ENCODE assay signal across 8 mouse cellular contexts in the genomic region with DNA sequence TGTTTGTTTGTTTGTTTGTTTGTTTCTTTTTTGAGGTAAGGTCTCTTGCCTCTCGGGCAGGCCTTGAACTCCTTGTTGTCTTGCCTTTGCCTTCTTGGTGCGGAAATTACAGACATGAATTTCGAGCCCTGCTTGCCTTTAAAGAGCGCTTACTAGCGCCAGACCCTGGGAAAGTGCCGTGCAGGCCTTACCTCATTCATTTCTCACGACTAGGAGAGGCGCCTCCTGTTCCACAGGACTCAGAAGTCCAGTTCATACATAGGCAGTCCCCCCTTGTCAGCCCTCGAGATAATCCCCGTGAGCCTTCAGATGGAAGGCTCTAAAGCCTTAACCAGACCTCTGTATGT. TPM values are rescaled to one million over a fixed set of nuclear protein-coding genes. Genes with fewer than 3 reads are reported as not detected.
DNase-seq lines count a peak whose midpoint lies in the region; ATAC-seq lines count a peak whose summit lies in the region.

No protein-coding gene starts in this region.

- H3K27ac ChIP-seq in brown adipose tissue, adult 24 weeks (replicated peaks; ENCODE audit: low read depth, low read length) = peak overlapping the region; percentile 13; the same call in 1 of the 2 replicates
- H3K27ac ChIP-seq in hindbrain, embryonic 16.5 days (ENCODE audit: low read depth, low read length) = peak overlapping the region; percentile 73
- no peak overlapping the region for H3K27ac ChIP-seq in midbrain, embryonic 11.5 days (ENCODE audit: low read depth, low read length)

- peak overlapping the region; percentile 92 for H3K9ac ChIP-seq in hindbrain, embryonic 16.5 days (ENCODE audit: low read depth, low read length)
- peak overlapping the region; percentile 92 for H3K9ac ChIP-seq in midbrain, embryonic 11.5 days (ENCODE audit: low read length)

- H3K4me1 ChIP-seq in brown adipose tissue, adult 24 weeks (ENCODE audit: control insufficient read depth, insufficient read depth, insufficient read length, low read length) = peaks cover 27% of the 10 kb centered on the region
- peaks cover 18% of the 10 kb centered on the region for H3K4me1 ChIP-seq in hindbrain, embryonic 16.5 days (ENCODE audit: control insufficient read depth, insufficient read depth, low read depth, low read length)
- peaks cover 18% of the 10 kb centered on the region for H3K4me1 ChIP-seq in midbrain, embryonic 11.5 days (ENCODE audit: control insufficient read depth, insufficient read depth, low read length)

- H3K9me3 ChIP-seq in hindbrain, embryonic 16.5 days (ENCODE audit: control insufficient read depth, low read length) = no peaks in the 10 kb centered on the region
- no peaks in the 10 kb centered on the region for H3K9me3 ChIP-seq in midbrain, embryonic 11.5 days (ENCODE audit: control insufficient read depth, low read length)

- ATAC-seq in hindbrain, embryonic 16.5 days = no peak
- no peak for ATAC-seq in midbrain, embryonic 11.5 days (ENCODE audit: low FRiP score)

- WGBS in hindbrain, embryonic 16.5 days = 0% methylated on average over 10 of the region's 10 CpGs
- WGBS in midbrain, embryonic 11.5 days = 0% methylated on average over 10 of the region's 10 CpGs

- H3K36me3 ChIP-seq in hindbrain, embryonic 16.5 days (ENCODE audit: control insufficient read depth, insufficient read depth, low read length) = no peaks in the 10 kb centered on the region
- 0 out of 2 replicates have a peak, but pooled peaks cover 3% of the 10 kb centered on the region for H3K36me3 ChIP-seq in midbrain, embryonic 11.5 days (ENCODE audit: control insufficient read depth, insufficient read depth, low read length)

- peak overlapping the region; percentile 79 for H3K4me3 ChIP-seq in brown adipose tissue, adult 24 weeks (ENCODE audit: insufficient read depth, low read depth, low read length)
- peak overlapping the region; percentile 90 for H3K4me3 ChIP-seq in hindbrain, embryonic 16.5 days (ENCODE audit: low read length)
- H3K4me3 ChIP-seq in midbrain, embryonic 11.5 days (ENCODE audit: low read depth, low read length) = peak overlapping the region; percentile 92

- no peaks in the 10 kb centered on the region for H3K27me3 ChIP-seq in hindbrain, embryonic 16.5 days (replicated peaks; ENCODE audit: control insufficient read depth, insufficient read depth, low read length)
- H3K27me3 ChIP-seq in midbrain, embryonic 11.5 days (ENCODE audit: control insufficient read depth, insufficient read depth, low read length) = no peaks in the 10 kb centered on the region

- peak; percentile 24 to 36 for DNase-seq in cerebellum, postnatal 14 days
- DNase-seq in cerebellum, adult 11-12 months = no peak
- peak; percentile 23 for DNase-seq in 3134 (ENCODE audit: extremely low read depth, insufficient read length, low spot score)
- peak; percentile 88 for DNase-seq in midbrain, embryonic 11.5 days (ENCODE audit: low spot score, missing footprints)
- peak; percentile 51 for DNase-seq in yolk sac, embryonic 10.5 days (ENCODE audit: low spot score)
- no peak for DNase-seq in layer of hippocampus, adult 11-12 months (ENCODE audit: low spot score)

- H3K4me2 ChIP-seq in hindbrain, embryonic 16.5 days (ENCODE audit: low read length) = peak overlapping the region; percentile 73
- peak overlapping the region; percentile 91 for H3K4me2 ChIP-seq in midbrain, embryonic 11.5 days

RNA-seq across cellular contexts. Expression of a gene that starts 0.8 kb away (rescaled TPM):
- 10.9 and 19.5 TPM in 2 replicates for polyA plus RNA-seq in brown adipose tissue, adult 24 weeks (2012; ENCODE audit: insufficient read depth, insufficient read length, missing spikeins)
- polyA plus RNA-seq in hindbrain, embryonic 16.5 days (2015; fragmentation: Nextera tagmentation; extraction: Ambion mirVana) = 15.8 and 23.4 TPM in 2 replicates
- polyA plus RNA-seq in midbrain, embryonic 11.5 days (2014; fragmentation: Nextera tagmentation; extraction: Ambion mirVana) = 46.0 and 53.7 TPM in 2 replicates

RNA-seq across cellular contexts. Expression of a gene that starts 0.9 kb away (rescaled TPM):
- 37.8 and 40.5 TPM in 2 replicates for polyA plus RNA-seq in brown adipose tissue, adult 24 weeks (2012; ENCODE audit: insufficient read depth, insufficient read length, missing spikeins)
- 44.9 and 45.8 TPM in 2 replicates for polyA plus RNA-seq in hindbrain, embryonic 16.5 days (2015; fragmentation: Nextera tagmentation; extraction: Ambion mirVana)
- polyA plus RNA-seq in midbrain, embryonic 11.5 days (2014; fragmentation: Nextera tagmentation; extraction: Ambion mirVana) = 23.6 and 25.7 TPM in 2 replicates

RNA-seq across cellular contexts. Expression of a gene that starts 6.2 kb away (rescaled TPM):
- not detected in 2 replicates for polyA plus RNA-seq in brown adipose tissue, adult 24 weeks (2012; ENCODE audit: insufficient read depth, insufficient read length, missing spikeins)
- not detected in 2 replicates for polyA plus RNA-seq in hindbrain, embryonic 16.5 days (2015; fragmentation: Nextera tagmentation; extraction: Ambion mirVana)
- not detected in 2 replicates for polyA plus RNA-seq in midbrain, embryonic 11.5 days (2014; fragmentation: Nextera tagmentation; extraction: Ambion mirVana)

RNA-seq across cellular contexts. Expression of a gene that starts 21.0 kb away (rescaled TPM):
- polyA plus RNA-seq in brown adipose tissue, adult 24 weeks (2012; ENCODE audit: insufficient read depth, insufficient read length, missing spikeins) = 16.2 and 19.3 TPM in 2 replicates
- polyA plus RNA-seq in hindbrain, embryonic 16.5 days (2015; fragmentation: Nextera tagmentation; extraction: Ambion mirVana) = 5.9 and 7.0 TPM in 2 replicates
- 2.9 and 3.5 TPM in 2 replicates for polyA plus RNA-seq in midbrain, embryonic 11.5 days (2014; fragmentation: Nextera tagmentation; extraction: Ambion mirVana)

RNA-seq across cellular contexts. Expression of a gene that starts 46.6 kb away (rescaled TPM):
- not detected in 2 replicates for polyA plus RNA-seq in brown adipose tissue, adult 24 weeks (2012; ENCODE audit: insufficient read depth, insufficient read length, missing spikeins)
- 0.15 and 0.16 TPM in 2 replicates for polyA plus RNA-seq in hindbrain, embryonic 16.5 days (2015; fragmentation: Nextera tagmentation; extraction: Ambion mirVana)
- 0.05 and 0.21 TPM in 2 replicates for polyA plus RNA-seq in midbrain, embryonic 11.5 days (2014; fragmentation: Nextera tagmentation; extraction: Ambion mirVana)

Comparison
In these comparisons a context has a peak if more than half of its experiments do, and no peak if none do; other contexts are left out.
1. DNase-seq: peak in cerebellum, postnatal 14 days (2 of 2), 3134 (single experiment), midbrain, embryonic 11.5 days (single experiment) and yolk sac, embryonic 10.5 days (single experiment); none in cerebellum, adult 11-12 months (single experiment) and layer of hippocampus, adult 11-12 months (single experiment).
2. Peak in every context shown above with its lines, with median percentiles within 50 percentile points of each other: H3K4me3 ChIP-seq.